Mouse (Mus musculus) MEL (cell line): ENCODE results near the gene Apbb1.

Experiments used
- CHD1 ChIP-seq: IDR thresholded peaks from 2 replicates; pipeline ENCODE4 v1.6.1; 2012; ENCODE audit warnings: low read depth, mild to moderate bottlenecking, inconsistent platforms, low read length, improper control_type of control experiment
- CHD2 ChIP-seq: IDR thresholded peaks from 2 replicates; pipeline ENCODE4 v1.6.1; 2011; ENCODE audit warnings: low read length, improper control_type of control experiment
- CTCF ChIP-seq, 3 experiments: IDR thresholded peaks in 2 of 3; conservative IDR thresholded peaks in 1 of 3; 2 replicates each; pipeline ENCODE4 v1.5.1; 2011 to 2012; ENCODE audit warnings: low read length in 3 of 3, low read depth in 2 of 3, mild to moderate bottlenecking in 2 of 3, improper control_type of control experiment in 1 of 3, inconsistent platforms in 1 of 3, mixed read lengths in 1 of 3, moderate library complexity in 1 of 3; ENCODE audit not compliant: control insufficient read depth in 1 of 3, insufficient read depth in 1 of 3, poor library complexity in 1 of 3, severe bottlenecking in 1 of 3
- E2F4 ChIP-seq: IDR thresholded peaks from 2 replicates; pipeline ENCODE4 v1.6.1; 2011; ENCODE audit warnings: low read depth, low read length, improper control_type of control experiment, borderline replicate concordance
- EP300 ChIP-seq, 2 experiments: IDR thresholded peaks; 2 replicates each; pipeline ENCODE4 v1.6.1; 2011; ENCODE audit warnings: improper control_type of control experiment in 2 of 2, low read length in 2 of 2, low read depth in 1 of 2, mild to moderate bottlenecking in 1 of 2
- GATA1 ChIP-seq: IDR thresholded peaks from 2 replicates; pipeline ENCODE4 v1.6.1; 2011; ENCODE audit warnings: low read depth, low read length, improper control_type of control experiment
- MXI1 ChIP-seq: IDR thresholded peaks from 2 replicates; pipeline ENCODE4 v1.6.1; 2011; ENCODE audit warnings: mild to moderate bottlenecking, low read depth, low read length, improper control_type of control experiment
- MYC ChIP-seq: IDR thresholded peaks from 2 replicates; pipeline ENCODE4 v1.6.1; 2011; ENCODE audit warnings: low read depth, mild to moderate bottlenecking, low read length, improper control_type of control experiment, moderate library complexity
- POLR2A ChIP-seq, 2 experiments: IDR thresholded peaks; 2 replicates each; pipeline ENCODE4 v1.6.1; 2011 to 2012; ENCODE audit warnings: low read length in 2 of 2, mild to moderate bottlenecking in 2 of 2, control low read depth in 1 of 2, improper control_type of control experiment in 1 of 2, low read depth in 1 of 2, moderate library complexity in 1 of 2; ENCODE audit not compliant: control insufficient read depth in 1 of 2, insufficient read depth in 1 of 2, poor library complexity in 1 of 2
- POLR2AphosphoS5 ChIP-seq: IDR thresholded peaks from 2 replicates; pipeline ENCODE4 v1.6.1; 2012; ENCODE audit warnings: low read depth, borderline replicate concordance, mild to moderate bottlenecking, inconsistent platforms, low read length, moderate library complexity, mixed read lengths
- SIN3A ChIP-seq: IDR thresholded peaks from 2 replicates; pipeline ENCODE4 v1.6.1; 2012; ENCODE audit warnings: low read length, improper control_type of control experiment, inconsistent platforms
- ZC3H11A ChIP-seq: IDR thresholded peaks from 2 replicates; pipeline ENCODE4 v1.6.1; 2012; ENCODE audit warnings: low read depth, mild to moderate bottlenecking, inconsistent platforms, low read length, improper control_type of control experiment
- ZMIZ1 ChIP-seq: IDR thresholded peaks from 2 replicates; pipeline ENCODE4 v1.6.1; 2012; ENCODE audit warnings: low read depth, mild to moderate bottlenecking, inconsistent platforms, low read length, improper control_type of control experiment, moderate library complexity

- TF ChIP-seq EP300 (IDR thresholded peaks at IDR 0.05; ENCODE audit: low read depth in 1 of 2, low read length in 2 of 2) (no peak), CTCF (IDR thresholded peaks at IDR 0.05 in 2 of 3, conservative IDR thresholded peaks at IDR 0.05 in 1 of 3; ENCODE audit: control insufficient read depth in 1 of 3, insufficient read depth in 1 of 3, low read depth in 2 of 3, low read length in 3 of 3, poor library complexity in 1 of 3, severe bottlenecking in 1 of 3) (no peak), POLR2AphosphoS5 (no peak), POLR2A (IDR thresholded peaks at IDR 0.05; ENCODE audit: control insufficient read depth in 1 of 2, insufficient read depth in 1 of 2, low read depth in 1 of 2, low read length in 2 of 2, poor library complexity in 1 of 2) (no peak), ZC3H11A (no peak), MYC (no peak), SIN3A (no peak), E2F4 (no peak), CHD2 (no peak), GATA1 (no peak), MXI1 (no peak), CHD1 (no peak), ZMIZ1 (no peak)
Observed at GRCm38 (mm10) chr7:105581094-105581703, at the start of gene Apbb1.
